Mouse (Mus musculus) heart, adult 8-10 months (tissue): Measurements from ENCODE around the gene Lemd1. TPM values are rescaled to one million over a fixed set of nuclear protein-coding genes. Genes with fewer than 3 reads are reported as not detected.

Experiments
- DNase-seq: peaks from one replicate; pipeline ENCODE4 v3.0.0; 2022; ENCODE audit warnings: low spot score
- total RNA-seq, 4 experiments: library from RNA; stranded (reverse); gene quantifications; 2 replicates each; pipeline ENCODE4 v1.2.4; 2022

The Lemd1 gene
- total RNA-seq, 4 experiments from 2014 or later, result not detected

GRCm38 (mm10) chr1:132287991-132288451 lies 96.8 kb downstream of the Lemd1 start:
- DNase-seq, result no peak

- no peak for DNase-seq
Measured at GRCm38 (mm10) chr1:132289965-132290364, 98.7 kb downstream of the Lemd1 start.

DNA sequence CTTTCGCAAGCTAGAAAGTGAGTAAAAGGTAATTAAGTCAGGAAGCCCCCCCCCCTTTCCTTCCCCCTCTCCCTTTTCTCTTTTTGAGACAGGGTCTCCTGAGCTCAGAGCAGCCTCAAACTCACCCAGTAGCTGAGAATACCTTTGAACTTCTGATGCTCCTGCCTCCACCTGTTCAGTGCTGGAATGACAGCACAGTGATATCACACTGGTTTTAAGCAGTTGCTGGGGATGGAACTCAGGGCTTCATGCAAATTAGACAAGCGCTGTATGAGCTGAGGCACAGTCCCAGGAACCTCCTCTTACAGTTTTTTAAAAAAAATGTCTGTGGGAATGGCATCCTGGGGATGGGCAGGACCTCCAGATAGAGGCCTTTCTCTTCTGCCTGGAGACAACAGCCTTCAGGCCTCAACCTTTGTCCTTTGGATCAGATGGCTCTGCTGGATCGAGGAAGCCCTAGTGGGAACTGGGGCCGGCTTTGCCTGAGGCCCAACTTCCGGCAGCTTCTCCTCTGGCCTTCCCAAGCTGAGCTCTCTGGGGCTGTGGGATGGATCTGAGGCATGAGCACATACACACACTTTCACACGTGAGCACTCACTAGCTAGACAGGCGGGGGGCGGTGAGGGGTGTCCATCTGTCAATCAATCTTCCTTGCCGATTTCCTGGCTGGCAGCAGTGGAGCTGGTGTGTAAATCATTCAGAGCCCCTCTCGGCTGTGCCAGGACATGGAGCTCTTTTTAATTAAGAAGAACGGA lies 99.9 kb downstream of the Lemd1 start:
- no peak for DNase-seq

DNA sequence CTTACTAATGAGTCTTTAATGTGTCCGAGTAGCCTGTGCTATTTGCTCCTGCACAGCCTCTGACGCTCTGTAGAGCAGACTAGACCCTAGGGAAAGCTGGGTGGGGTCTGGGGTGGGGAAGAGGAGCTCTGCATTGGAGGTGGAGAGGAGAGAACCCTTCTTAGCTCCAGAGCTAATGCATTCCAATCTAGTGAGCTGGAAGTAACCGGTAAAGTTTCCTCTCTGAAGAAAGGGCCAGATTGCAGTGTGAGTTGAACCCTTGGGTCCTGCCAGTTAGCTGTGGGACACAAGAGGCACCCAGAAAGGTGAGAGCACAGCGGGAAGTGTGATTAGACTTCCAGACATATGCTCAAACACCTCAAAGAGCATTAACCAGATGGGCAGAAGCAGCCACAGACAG lies 100.5 kb downstream of the Lemd1 start:
- no peak for DNase-seq

DNA sequence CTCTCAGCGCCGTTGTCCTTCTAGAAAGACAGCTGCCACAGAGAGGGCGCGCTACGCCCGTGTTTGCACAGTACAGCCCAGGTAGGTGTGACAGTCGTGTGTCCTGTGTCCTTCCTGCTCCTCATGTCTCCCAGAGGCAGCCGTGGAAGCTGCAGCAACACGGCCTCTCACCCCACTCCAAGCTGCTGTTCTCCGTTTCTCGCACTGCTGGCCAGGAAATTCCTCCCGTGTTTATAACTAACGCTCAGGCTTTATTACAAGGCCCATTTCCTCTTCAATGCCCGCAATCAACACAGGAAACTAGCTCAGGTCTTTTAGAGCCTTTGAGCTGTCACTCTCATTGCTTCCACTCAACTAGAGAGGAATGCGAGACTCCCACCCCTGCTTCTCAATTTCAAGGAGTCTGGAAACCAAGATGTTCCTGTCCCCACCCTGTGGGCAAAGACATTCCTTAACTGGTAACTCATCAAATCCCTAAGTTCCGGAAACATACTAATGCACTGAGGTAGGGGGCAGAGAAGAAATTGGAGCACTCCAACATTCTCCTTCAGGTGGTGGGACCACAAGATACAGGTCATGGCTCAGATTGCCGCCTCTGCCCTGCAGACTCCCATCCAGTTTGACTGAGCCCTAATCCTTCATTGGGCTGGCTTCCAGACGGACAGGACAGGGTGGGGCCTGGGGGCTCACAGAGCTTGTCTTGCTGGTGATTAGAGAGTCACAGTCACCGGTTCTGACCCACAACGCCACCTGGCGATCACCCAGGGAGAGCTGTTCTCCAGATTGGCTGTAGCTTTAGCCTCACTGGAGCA lies 101.3 kb downstream of the Lemd1 start:
- no peak for DNase-seq

- DNase-seq, result no peak
Measured at GRCm38 (mm10) chr1:132295506-132295905, 104.3 kb downstream of the Lemd1 start.

DNA sequence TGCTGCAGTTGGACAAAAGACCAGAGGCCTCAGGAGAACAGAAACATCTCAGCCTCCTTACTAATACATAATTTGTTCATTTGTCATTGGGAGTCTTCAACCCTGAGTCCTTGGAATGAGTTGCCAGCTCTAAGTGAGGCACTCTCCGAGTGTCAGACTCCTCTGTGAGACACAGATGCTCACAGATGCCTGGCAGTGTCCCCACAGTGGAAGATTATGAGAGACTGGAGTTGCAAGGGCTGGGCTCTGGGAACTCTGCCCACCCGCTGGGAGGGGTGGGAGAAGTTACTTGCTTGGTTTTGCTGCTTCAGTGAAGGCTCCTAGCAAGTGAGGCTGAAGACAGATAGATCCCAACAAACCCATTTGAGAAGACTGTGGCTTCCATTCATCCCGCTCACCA lies 104.8 kb downstream of the Lemd1 start:
- DNase-seq, result no peak

- no peak for DNase-seq
Measured at GRCm38 (mm10) chr1:132298425-132298800, 107.2 kb downstream of the Lemd1 start, which contains the start of gene Klhdc8a. Klhdc8a (plus strand) TSS chr1:132298626.

DNA sequence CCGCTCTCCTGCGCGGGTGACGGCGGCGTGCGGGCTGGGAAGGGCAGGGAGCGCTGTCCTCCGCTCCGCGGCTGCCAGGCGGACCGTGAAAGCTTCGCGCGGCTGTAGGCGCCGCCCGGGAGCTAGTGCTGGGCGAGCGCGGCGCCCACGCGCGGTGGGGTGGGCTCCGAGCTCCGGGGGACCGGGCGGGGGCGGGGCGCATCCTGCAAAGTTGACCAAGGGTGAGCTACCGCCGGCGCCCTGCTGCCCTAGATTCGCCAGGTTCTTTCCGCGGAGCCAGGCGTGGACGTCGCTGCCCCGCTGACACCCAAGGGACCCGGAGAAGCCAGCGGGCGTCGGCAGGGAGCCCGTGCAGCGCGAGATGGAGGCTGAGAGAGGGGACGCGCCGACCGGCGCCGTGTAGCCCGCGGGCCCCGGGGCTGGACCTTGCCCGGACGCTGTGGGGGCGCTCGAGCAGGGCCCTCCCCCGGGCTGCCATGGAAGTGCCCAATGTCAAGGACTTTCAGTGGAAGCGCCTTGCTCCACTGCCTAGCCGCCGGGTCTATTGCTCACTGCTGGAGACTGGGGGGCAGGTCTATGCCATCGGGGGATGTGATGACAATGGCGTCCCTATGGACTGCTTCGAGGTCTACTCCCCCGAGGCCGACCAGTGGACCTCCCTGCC lies 107.7 kb downstream of the Lemd1 start:
- DNase-seq, result no peak

DNA sequence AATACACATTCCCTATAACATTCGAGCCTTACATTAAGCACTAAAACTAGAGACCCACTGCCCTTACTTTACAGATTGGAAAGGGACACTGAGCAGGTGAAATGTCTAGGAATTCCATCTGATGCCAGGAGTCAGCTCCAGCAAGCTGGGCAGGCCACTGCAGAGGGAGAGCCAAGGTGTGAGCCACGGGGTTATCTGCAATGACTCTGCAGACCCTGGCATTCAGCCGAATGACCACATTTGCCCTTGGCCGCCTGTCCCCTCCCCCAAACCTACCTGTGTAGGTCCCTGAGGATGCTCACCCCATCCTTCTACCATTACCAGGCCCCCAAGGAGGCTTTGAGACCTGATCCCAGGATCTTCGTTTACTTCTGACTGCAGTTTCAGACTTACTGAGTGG lies 108.5 kb downstream of the Lemd1 start:
- DNase-seq, result no peak

DNA sequence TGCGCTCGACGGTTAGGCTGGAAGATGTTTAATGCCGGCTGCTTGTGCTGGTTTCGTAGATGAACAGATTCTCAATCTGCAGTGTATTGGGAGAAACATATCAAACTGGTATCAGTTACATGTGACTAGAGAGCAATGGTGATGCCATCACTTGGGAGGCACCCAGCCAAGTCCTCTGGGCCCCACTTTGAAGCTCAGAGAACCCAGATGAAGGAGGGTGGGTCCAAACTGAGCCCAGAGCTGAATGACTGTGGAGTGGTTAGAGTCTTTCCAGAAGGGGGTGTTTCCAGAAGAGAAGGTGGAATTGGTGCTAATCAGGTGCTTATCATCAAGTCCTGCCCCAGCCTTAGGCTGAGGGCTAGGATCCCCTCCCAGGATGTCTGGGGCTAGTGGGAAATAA lies 110.0 kb downstream of the Lemd1 start:
- DNase-seq, result no peak

GRCm38 (mm10) chr1:132302341-132302866 lies 111.2 kb downstream of the Lemd1 start:
- DNase-seq, result no peak

- DNase-seq, result no peak
Measured at GRCm38 (mm10) chr1:132304618-132305214, 113.5 kb downstream of the Lemd1 start.

GRCm38 (mm10) chr1:132306160-132306559 lies 114.9 kb downstream of the Lemd1 start:
- no peak for DNase-seq

DNA sequence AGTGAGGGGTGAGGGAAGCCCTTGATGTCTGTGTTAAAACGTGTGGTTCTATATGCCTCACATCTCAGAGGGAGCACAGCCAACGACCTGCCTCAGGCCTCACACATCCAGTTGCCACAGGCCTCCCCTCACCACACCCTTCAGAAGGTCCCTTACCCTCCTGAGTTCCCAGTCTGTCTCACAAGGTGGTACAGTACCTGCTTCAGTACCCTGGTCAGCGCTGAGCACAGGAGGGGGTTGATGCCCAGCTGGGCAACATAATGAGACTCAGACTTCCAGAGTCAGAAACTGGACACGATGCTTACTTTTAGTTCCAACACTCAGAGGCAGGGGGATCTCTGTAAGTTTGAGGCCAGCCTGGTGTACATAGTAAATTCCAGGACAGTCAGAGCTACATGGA lies 115.6 kb downstream of the Lemd1 start:
- no peak for DNase-seq

DNA sequence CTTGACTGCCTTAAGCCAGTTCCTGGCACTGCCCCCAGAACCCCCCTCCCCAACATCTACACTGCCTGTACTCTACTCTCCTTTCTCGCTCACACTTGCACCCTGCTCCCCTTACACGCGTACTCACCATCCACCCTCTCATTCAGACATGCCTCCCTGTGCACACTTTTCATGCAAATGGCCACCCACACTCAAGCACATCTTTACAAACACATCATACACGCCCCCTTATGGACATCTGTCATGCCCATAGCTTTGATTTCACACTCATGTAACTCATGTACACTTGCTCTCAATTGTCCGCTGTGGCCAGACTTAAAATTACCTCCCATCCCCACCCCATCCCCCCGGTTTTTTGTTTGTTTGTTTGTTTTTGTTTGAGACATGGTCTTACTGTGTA lies 116.7 kb downstream of the Lemd1 start:
- DNase-seq, result no peak

- no peak for DNase-seq
Measured at GRCm38 (mm10) chr1:132308674-132309073, 117.4 kb downstream of the Lemd1 start.
